Mouse (Mus musculus): ENCODE data around the gene Trmt2a.

The Trmt2a gene

GRCm38 (mm10) chr16:18231047-18231446 is 17.4 kb upstream of the Trmt2a start:
- no peak for DNase-seq (ENCODE audit: low read depth, low spot score)

GRCm38 (mm10) chr16:18231451-18231850 is 17.0 kb upstream of the Trmt2a start:
- DNase-seq (ENCODE audit: low read depth, low spot score), result no peak

- no peak for DNase-seq (ENCODE audit: low read depth, low spot score)
Observed at GRCm38 (mm10) chr16:18233451-18233850, 15.0 kb upstream of the Trmt2a start.

- DNase-seq (ENCODE audit: low read depth, low spot score), result no peak
Observed at GRCm38 (mm10) chr16:18233919-18234670, 14.4 kb upstream of the Trmt2a start.

DNA sequence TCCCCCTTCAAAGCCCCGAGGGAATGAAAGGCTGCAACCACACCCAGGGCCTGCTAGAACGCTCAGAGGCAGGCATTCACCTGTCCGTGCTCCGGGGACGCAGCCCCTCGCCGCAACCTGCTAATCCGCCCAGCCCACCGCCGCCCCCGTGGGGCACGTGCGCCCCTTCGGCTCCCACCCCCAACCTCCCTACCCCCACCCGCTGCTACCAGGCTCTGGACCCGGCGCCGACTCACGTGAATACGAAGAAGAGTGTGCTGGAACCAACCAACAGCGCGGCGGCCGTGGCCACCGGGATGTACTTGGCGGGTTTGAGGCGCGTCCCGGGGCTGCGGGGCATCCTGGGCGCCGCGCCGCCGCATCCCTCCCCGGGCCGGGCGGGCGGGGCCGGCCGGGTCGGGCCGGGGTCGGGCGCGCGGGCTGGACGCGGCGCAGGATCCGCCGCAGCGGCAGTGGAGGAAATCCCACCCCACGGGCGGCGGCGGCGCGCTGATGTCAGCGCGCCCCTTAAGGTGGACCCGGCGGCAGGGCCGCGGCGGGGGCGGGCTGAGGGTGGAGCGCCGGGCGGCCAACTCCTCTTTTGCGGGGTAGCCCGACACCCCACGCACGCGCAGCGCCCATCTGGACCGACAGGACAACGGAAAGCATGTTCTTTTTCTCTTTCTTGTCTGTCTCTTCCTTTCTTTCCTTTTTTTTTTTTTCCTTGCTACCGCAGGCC is 13.6 kb upstream of the Trmt2a start, which contains the start of gene Zdhhc8:
Gene Zdhhc8 (minus strand): TSS at position 466 of the 718 bp plus-strand sequence.
- DNase-seq (ENCODE audit: low read depth, low spot score), result peak; percentile 71

DNA sequence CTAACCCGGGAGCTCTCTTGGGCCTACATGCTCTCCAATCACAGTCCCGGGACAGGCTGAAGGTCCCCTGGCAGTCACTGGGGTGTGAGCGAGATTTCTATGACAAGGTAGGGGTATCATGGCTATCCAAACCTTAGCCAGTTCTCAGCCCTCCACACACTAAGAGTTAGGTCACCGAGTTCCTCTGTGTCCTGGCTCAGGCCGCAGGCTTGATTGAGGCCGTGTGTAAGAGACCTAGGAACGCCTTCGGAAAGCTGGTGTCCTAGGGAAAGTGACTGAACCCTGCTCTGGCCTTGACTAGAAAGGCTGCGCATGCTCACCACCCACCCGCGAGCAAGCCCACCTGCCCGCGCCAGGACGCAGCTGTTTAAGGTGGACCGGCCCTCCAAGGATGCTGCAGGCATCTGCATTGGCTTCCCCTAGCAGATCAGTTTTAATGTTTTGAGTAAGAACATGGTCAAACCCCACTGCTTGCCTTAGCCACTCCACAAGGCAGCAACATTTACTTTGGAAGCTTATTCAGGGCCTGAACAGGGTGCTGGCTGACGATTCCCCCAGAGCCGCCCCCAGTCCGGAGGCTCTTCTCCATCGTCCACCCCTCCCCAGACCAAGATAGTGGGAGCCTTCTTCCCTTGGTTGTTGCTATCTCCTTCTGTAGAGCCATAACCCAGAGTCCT is 13.0 kb upstream of the Trmt2a start:
- DNase-seq (ENCODE audit: low read depth, low spot score), result peak; percentile 66

- no peak for DNase-seq (ENCODE audit: low read depth, low spot score)
Observed at GRCm38 (mm10) chr16:18236676-18237501, 11.6 kb upstream of the Trmt2a start.

DNA sequence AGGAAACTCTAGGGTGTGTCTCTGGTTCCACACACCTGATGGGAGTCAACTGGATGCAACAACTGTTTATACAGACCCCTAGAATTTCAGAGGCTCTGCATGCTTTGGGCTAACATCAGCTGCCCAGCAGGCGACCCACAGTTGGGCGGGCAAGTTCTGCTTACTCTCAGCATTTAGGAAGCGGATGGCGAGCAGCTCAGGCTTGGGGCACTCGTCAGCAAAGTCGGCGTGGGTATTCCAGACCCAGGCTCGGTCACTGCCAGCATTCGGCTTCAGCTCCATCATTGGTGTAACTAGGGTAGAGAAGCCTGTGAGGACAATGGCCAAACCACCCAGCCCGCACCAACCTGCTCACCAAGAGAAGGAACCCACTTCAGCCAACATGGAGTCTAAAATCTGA is 6.9 kb upstream of the Trmt2a start:
- DNase-seq (ENCODE audit: low read depth, low spot score), result no peak

GRCm38 (mm10) chr16:18247521-18248399 is 719 bp upstream of the Trmt2a start:
- no peak for DNase-seq (ENCODE audit: low read depth, low spot score)

GRCm38 (mm10) chr16:18249364-18249967 is 987 bp downstream of the Trmt2a start:
- DNase-seq (ENCODE audit: low read depth, low spot score), result peak; percentile 37

DNA sequence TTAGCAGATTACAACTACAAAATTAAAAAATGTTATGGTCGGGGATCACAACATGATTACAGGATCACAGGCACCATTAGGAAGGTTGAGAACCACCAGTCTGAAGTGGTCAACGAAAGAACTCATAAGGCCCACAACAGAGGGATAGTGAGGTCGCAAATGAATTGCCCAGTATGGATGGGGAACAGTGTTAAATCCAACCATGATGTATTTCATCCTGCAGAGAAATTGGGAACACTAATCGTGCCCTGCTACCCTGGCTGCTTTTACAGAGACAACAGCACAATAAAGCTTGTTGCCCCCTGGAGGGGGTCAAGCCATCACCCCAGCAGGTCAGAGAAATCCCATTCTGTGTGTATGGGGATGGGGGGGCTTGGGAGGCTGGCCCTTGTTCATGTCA is 1.8 kb downstream of the Trmt2a start:
- no peak for DNase-seq (ENCODE audit: low read depth, low spot score)

- DNase-seq (ENCODE audit: low read depth, low spot score), result peak; percentile 30
Observed at GRCm38 (mm10) chr16:18250828-18251790, 2.6 kb downstream of the Trmt2a start.

- no peak for DNase-seq (ENCODE audit: low read depth, low spot score)
Observed at GRCm38 (mm10) chr16:18252736-18253135, 4.3 kb downstream of the Trmt2a start.

- DNase-seq (ENCODE audit: low read depth, low spot score), result no peak
Observed at GRCm38 (mm10) chr16:18253866-18254265, 5.4 kb downstream of the Trmt2a start.

DNA sequence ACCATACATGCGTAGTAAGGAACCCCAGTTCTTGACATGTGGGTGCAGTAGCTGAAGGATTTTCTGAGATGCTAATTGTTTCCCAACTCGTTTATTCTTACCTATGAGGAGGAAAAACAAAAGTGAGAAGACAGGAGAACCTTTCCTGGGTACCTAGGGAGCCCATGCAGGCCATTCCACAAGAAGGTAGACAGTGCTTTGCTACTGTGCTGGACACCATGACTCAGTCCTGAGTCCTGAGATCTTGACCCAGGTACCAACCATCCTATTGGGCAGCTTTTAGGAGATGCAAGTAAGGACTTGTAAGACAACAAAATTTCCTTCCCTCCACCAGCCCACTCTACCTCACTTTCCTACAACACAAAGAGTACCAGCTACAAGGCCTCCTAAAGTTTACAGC is 9.7 kb downstream of the Trmt2a start, which contains the start of gene Gm49776:
Gene Gm49776 (minus strand): TSS at position 101 of the 400 bp plus-strand sequence.
- no peak for DNase-seq (ENCODE audit: low read depth, low spot score)

- DNase-seq (ENCODE audit: low read depth, low spot score), result no peak
Observed at GRCm38 (mm10) chr16:18265024-18265423, 16.5 kb downstream of the Trmt2a start.

DNA sequence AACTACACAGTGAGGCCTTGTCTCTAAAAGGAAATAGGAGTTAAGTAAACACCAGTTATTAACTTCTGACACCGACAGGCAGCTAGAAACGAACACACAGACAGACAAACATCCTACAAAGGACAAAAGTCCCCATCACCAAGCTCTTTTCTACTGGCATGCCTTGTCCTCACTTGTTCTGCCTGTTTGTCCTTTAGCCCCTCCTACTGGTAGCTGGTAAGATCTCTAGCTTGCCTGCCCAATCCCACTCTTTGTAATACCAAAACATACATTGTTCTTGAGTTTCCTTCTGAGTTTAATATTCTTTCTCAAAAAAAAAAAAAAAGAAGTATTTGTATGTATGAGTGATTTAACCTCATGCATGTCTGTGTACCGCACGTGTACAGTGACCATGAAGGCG is 19.7 kb downstream of the Trmt2a start:
- DNase-seq (ENCODE audit: low read depth, low spot score), result peak; percentile 17

DNA sequence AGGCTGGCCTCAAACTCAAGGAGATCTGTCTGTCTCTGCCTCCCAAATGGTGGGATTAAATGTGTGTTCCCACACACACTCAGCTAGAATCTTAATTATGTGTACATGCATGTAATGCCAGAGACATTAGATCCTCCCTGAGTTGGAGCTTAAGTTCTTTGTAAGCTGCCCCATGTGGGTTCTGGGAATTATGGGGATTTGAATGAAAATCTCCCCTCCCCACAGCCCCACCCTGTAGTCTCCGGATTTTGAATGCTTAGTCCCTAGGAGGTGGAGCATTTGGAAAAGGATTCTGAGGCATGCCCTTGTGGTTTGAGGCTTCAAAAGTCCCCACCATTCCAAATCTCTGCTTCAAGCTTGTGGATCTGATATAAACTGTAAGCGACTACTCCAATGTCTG is 26.7 kb downstream of the Trmt2a start:
- DNase-seq (ENCODE audit: low read depth, low spot score), result no peak

DNA sequence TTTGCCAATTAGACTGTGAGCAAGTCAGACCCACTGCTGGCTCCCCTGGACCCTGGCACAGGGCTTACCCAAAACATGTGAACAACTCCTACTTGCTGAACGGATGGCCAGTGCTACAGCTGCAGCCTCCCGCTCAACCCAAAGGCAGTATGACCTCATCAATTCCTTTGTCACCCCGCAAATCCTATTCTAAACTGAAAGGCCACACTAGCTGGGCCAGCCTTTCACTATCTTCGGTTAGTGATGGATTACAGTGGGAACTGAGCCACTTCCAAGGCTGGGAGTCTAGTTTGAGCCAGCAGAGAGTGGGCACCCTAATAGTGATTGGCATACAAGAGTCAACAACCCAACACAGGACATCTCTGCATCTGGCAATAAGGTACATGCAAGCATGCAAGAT is 39.7 kb downstream of the Trmt2a start:
- peak; percentile 50 for DNase-seq (ENCODE audit: low read depth, low spot score)
